Mouse (Mus musculus): ENCODE results near the gene Wnk1.
"Not testable (repeated sequence)": the region's sequence is repeated elsewhere in the genome, so short reads cannot be mapped to it uniquely, and the experiment has no call there.

Gene Wnk1

DNA sequence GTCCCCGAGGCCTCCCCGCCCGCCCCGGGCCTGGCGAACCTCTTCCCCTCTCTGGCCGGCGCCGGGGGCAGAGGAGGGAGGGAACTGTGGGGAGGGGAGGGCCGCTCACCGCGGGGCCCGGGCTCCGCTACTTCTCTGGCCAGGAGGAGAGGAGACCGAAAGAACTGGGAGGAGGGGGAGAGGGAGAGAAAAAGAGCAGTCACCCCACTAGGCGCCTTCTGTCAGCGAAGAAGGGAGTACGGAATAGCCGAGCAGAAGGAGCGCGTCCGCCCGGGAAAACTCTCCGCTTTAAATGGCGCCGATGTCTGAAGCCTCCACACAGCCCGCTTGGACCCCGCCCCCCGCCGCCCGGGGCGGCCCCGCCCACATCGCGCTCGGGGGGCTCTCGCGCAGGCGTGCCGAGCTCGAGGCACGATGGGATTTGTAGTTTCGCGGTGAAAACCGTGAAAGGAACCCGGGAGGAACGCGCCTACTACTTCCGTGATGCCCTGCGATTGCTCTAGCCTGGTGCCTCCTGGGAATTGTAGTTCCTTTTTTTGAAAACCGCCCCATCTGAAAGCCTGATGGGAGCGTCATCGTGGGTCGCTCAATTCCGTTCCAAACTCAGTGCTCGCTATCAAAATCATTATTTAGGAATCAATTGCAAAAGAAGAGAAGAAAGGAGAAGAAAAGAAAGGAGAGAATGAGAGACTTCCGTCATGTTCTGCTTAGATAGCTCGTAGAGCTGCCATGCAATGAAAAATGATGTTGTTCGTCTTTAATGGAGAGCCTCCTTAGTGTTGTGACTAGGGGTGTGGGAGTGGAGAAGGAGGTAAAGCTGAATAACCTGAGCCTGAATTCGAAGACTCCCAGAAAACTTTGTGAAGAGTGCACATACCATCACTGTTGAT, at the start of gene Wnk1:
TSS of gene Wnk1 (minus strand) at position 307 of the 890 bp plus-strand sequence.
- DNase-seq: peak; percentile 98

DNA sequence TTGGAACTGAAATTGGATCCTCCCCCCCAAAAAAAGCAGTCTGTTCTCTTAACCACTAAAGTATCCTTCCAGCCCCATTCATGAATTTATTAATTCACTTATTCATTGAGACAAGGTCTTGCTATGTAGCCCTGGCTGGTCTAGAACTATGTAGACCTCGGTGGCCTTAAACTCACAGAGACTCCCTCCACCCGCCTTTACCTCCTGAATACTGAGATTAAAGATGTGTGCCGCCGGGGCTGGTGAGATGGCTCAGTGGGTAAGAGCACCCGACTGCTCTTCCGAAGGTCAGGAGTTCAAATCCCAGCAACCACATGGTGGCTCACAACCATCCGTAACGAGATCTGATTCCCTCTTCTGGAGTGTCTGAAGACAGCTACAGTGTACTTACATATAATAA, 48.6 kb upstream of the Wnk1 start:
- not testable (repeated sequence) for DNase-seq

DNA sequence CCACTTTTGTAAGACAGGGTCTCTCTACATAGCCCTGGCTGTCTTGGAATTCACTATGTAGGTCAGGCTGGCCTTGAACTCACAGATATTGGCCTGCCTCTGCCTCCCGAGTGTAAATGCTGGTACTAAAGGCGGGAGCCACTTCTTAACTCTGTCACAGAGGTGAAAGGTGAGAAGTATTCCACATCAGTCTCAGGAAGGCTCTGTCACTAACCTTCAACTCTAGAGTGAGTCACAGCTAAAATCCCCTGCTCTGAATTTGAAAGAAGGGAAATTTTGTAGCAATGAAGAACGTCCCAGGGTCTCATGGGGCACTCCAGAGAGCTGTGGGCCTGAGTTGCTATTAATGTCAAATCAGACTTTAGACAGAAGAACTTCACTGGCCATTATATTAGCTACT, 47.4 kb upstream of the Wnk1 start:
- no peak for DNase-seq

DNA sequence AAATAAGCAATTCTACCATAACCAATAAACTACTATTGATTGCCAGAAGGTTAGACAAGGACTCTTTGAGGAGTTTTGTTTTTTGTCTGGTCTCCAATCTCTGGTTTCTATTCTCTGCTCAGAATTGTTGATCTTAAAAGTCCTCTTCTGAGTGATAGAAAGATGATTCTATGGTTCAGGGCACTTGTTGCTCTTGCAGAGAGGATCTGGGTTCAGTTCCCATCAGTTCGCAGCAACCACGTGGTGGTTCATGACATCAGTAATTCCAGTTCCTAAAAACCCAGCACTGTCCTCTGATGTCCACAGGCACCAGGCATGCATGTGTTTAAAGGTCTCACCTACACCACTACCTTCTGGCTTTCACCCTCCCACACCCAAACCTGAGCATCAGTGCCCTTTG, 46.5 kb upstream of the Wnk1 start:
- no peak for DNase-seq

GRCm38 (mm10) chr6:120083442-120083841, 45.0 kb upstream of the Wnk1 start:
- no peak for DNase-seq

DNA sequence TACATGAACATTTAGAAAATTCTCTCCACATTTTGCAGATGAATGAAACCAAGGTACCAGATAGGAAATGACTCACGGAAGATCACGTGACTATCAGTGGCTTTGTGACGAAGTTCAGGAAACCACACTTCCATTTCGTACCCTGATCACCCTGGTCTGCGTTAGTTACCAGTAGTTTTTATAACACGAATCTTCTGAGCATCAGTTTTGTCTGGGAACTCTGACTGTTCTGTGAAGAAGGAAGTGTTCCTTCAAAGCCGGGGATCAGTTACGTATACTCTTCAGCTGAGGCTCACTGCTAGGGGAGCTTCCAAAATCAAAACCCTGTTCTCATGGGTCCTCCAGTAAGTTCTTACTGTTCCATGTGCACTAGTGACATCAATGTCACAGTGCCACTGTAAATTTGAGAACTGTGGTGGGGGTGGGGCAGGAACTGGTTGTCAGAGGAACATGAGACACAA, 44.5 kb upstream of the Wnk1 start:
- DNase-seq: peak; percentile 42

- no peak for DNase-seq
Measured at GRCm38 (mm10) chr6:120082251-120082950, 43.9 kb upstream of the Wnk1 start.

DNA sequence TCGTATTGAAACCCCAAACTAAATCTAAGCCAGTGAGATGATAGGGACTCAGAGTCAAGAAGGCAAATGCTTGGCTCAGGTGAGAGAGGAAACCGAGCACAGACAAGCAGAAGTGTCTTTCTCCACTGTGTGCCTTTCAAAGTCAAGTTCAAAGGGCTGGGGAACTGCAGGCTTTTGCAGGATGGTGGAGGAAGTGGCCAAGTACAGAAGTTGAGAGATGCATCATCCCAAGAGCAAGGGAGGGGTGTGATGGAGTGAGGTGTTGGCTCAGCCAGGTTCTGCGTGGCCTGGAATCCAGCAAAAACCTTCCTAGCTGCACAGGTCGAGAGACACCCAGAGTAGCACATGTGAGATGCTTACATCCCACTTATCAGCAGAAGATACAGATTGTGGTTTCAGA, 43.0 kb upstream of the Wnk1 start:
- peak; percentile 68 for DNase-seq

DNA sequence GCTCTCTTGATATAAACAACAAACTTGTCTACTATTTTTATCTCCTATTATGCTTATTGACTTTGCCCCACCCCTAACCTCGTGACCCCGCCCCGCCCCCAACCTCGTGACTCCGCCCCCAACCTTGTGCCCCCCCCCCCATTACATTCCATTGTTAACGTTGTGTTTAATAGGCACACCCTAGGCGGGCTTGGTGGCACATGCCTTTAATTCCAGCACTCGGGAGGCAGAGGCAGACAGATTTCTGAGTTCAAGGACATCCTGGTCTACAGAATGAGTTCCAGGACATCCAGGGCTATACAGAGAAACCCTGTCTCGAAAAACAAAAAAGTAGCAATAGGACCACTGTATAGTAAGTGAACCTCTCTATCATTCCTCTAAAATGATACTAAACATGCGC, 41.1 kb upstream of the Wnk1 start:
- DNase-seq: no peak

- no peak for DNase-seq
Measured at GRCm38 (mm10) chr6:120076619-120077450, 38.4 kb upstream of the Wnk1 start.

DNA sequence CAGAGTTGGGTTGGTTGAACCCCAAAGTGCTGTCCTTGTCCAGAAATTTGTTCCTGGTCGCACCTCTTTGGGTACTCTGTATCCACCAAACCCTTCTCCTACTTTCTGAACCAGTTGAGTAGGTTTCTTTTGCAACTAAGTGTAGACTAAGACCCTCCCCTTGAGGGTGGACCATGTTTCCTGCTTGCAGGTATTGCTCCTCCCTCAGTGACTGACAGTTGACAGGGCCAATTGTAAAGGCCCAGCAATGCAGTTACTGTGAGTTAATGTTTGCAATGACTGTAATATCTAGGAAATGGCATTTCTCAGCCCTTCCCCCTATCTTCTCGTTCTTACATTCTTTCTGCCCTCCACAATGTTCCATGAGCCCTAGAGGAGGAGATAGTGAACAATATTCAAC, 34.2 kb upstream of the Wnk1 start:
- DNase-seq: peak; percentile 41

- no peak for DNase-seq
Measured at GRCm38 (mm10) chr6:120069546-120069945, 31.1 kb upstream of the Wnk1 start.

- DNase-seq: peak; percentile 47
Measured at GRCm38 (mm10) chr6:120065552-120066177, 27.2 kb upstream of the Wnk1 start.

DNA sequence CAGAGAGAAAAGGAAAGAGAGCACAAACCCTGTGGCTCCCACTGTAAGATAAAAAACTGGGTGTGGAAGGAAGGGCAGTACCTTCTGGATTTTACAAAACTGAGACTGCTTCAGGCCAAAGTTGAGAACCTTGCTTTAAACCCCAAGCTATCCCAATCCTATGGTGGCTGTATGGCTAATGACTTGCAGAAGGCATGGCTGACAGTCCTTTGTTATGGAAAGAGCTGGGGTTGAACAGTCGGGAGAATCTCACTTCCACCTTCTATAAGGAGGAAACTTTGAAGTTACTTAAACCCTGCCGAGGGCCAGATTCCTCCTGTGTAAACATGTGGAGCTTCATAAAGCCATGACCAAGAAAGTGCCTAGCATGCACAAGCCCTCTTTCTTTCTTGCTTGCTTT, 26.2 kb upstream of the Wnk1 start:
- no peak for DNase-seq

GRCm38 (mm10) chr6:120062934-120063333, 24.5 kb upstream of the Wnk1 start:
- no peak for DNase-seq

DNA sequence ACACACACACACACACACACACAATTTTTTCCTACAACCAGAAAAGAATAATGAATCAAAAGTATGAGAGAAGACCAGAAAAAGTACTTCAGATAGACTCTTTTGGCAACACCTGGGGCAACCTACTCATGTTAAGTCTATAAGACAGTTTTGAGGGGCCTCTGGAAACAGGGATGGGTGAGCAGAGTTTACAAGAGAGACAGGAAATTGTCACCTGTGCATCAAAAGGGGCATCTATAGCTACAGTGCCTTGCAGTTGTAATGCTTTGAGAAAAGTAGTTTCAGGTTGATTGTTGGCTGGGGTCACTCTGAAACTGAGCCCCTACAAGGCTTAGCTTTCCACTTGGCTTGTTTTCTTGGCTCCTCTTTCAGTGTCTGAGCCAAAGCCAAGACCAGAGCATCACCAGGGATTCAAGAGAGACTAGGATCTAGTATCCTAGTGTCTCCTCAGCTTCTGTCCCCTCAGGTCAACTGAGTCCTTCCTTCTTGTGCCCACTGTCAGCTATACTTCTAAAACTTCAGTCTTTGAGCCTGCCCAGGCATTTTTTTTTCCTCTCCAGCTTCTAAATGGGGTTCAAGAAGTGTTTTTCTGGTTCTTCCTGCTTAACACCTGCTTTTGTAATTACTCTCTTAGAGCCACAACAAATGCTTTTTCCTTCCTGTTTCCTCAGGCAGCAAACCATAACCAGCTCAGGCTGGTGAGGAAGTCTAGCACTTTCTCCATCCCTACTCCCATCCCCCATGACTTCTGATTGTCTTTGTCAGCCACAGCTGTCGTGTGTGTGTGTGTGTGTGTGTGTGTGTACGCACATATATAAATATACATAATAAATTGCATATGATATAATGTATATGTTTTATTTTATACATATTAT, 17.4 kb upstream of the Wnk1 start:
- peak; percentile 72 for DNase-seq

DNA sequence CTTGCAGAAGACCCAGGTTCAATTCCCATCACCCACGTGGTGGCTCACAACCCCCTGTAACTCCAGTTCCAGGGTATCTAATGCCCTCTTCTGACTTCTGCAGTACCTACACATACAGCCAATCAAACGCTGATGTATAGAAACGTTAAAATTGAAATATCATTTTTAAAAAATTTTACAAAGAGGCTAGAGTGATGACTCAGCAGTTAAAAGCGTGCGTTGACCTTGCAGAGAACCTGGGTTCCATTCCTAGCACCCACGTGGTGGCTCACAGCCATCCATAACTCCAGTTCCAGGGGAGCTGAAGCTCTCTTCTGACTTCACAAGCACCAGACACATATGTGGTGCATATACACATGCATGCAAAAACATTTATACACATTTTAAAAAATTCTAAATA, 15.9 kb upstream of the Wnk1 start:
- DNase-seq: no peak

DNA sequence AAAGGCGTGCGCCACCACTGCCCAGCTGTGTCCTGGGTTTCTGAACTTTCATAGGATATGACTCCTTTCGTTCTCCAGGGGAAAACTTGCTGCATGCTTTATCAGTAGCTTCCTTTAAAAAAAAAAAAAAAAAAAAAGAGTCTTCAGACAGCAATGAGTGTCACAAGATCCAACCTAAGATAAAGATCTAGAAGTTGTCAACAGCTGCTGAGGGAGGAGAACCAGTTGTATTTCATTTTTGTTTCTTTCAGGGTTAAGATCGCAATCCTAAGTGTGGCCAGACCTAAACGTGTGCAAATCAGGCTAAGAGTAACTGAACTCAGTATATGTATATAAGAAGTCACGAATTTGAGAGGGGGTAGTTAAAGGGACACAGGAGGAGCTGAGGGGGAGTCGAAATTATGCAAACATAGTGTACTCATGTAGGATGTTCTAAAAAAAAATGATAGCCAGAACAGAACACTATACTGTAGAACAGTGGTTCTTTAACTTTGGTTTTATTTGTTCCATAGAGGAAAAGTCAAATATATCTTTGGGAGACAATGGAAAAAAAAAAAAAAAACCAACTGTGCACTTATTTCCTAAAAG, 9.3 kb upstream of the Wnk1 start:
- DNase-seq: no peak

- DNase-seq: no peak
Measured at GRCm38 (mm10) chr6:120045406-120045805, 6.9 kb upstream of the Wnk1 start.

DNA sequence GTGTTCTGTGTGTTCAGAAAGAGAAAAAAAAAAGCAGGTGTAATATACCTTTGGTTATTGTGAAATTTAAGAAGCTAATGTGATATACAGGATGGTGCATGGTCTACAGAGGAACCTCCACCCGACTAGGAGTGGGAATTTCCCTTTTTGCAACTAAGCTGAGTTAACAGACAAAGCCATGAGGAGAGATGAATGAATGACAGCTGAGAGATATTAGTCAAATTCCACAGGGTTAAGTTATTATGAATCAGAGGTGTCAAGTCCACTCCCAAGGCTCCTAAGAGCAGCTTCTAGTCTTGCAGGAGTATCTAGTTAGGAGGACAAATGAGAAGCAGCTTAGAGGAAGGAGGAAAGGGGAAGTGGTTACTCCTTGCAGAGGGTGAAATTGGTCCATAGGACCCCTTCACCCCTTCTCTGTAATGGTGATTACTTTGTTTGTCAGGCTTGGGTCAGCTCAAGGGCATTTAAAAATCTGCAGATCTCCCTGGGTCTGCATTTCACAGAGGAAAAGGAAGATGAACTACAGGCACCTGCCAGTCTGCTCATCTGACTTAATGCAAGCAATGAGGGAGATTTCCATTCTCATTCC, 4.3 kb upstream of the Wnk1 start:
- no peak for DNase-seq

GRCm38 (mm10) chr6:120040557-120040857, 2.0 kb upstream of the Wnk1 start:
- no peak for DNase-seq
